Mouse (Mus musculus): ENCODE data around the gene Cactin.

The Cactin gene

GRCm38 (mm10) chr10:81295185-81295584 lies 25.7 kb upstream of the Cactin start:
- in situ Hi-C loops (cut with MboI, MseI) = no loop called here

GRCm38 (mm10) chr10:81297246-81297645 lies 23.7 kb upstream of the Cactin start:
- in situ Hi-C loops (cut with MboI, MseI) = no loop called here

GRCm38 (mm10) chr10:81297845-81298244 lies 23.1 kb upstream of the Cactin start:
- in situ Hi-C loops (cut with MboI, MseI) = no loop called here

- in situ Hi-C loops (cut with MboI, MseI) = no loop called here
These were observed 22.4 kb upstream of the Cactin start for GRCm38 (mm10) chr10:81298369-81299100.

- in situ Hi-C loops (cut with MboI, MseI) = loop anchor here in 1 of 2 experiments (5.0 kb wide), 1 partner anchor 48 kb away; no protein-coding TSS in a partner anchor
These were observed 21.1 kb upstream of the Cactin start for GRCm38 (mm10) chr10:81299585-81300351.

- in situ Hi-C loops (cut with MboI, MseI) = loop anchor here in 1 of 2 experiments (5.0 kb wide), 1 partner anchor 47 kb away; no protein-coding TSS in a partner anchor
These were observed 20.5 kb upstream of the Cactin start for GRCm38 (mm10) chr10:81300352-81300907.

- in situ Hi-C loops (cut with MboI, MseI) = loop anchor here in 1 of 2 experiments (5.0 kb wide), 1 partner anchor 46 kb away; no protein-coding TSS in a partner anchor
These were observed 19.6 kb upstream of the Cactin start for GRCm38 (mm10) chr10:81301321-81301720.

GRCm38 (mm10) chr10:81302288-81302687 lies 18.6 kb upstream of the Cactin start:
- in situ Hi-C loops (cut with MboI, MseI) = loop anchor here in 1 of 2 experiments (5.0 kb wide), 1 partner anchor 45 kb away; no protein-coding TSS in a partner anchor

GRCm38 (mm10) chr10:81302781-81303218 lies 18.1 kb upstream of the Cactin start:
- in situ Hi-C loops (cut with MboI, MseI) = loop anchor here in 1 of 2 experiments (5.0 kb wide), 1 partner anchor 45 kb away; no protein-coding TSS in a partner anchor

GRCm38 (mm10) chr10:81303258-81303657 lies 17.6 kb upstream of the Cactin start:
- in situ Hi-C loops (cut with MboI, MseI) = loop anchor here in 1 of 2 experiments (5.0 kb wide), 1 partner anchor 44 kb away; no protein-coding TSS in a partner anchor

GRCm38 (mm10) chr10:81303761-81304160 lies 17.1 kb upstream of the Cactin start:
- in situ Hi-C loops (cut with MboI, MseI) = loop anchor here in 1 of 2 experiments (5.0 kb wide), 1 partner anchor 44 kb away; no protein-coding TSS in a partner anchor

- in situ Hi-C loops (cut with MboI, MseI) = loop anchor here in 1 of 2 experiments (5.0 kb wide), 1 partner anchor 43 kb away; no protein-coding TSS in a partner anchor
These were observed 16.2 kb upstream of the Cactin start for GRCm38 (mm10) chr10:81304597-81305238.

GRCm38 (mm10) chr10:81305663-81306062 lies 15.2 kb upstream of the Cactin start:
- in situ Hi-C loops (cut with MboI, MseI) = no loop called here

GRCm38 (mm10) chr10:81306173-81306668 lies 14.7 kb upstream of the Cactin start:
- in situ Hi-C loops (cut with MboI, MseI) = no loop called here

GRCm38 (mm10) chr10:81306837-81307682 lies 13.8 kb upstream of the Cactin start:
- in situ Hi-C loops (cut with MboI, MseI) = no loop called here

GRCm38 (mm10) chr10:81309571-81309970 lies 11.3 kb upstream of the Cactin start:
- in situ Hi-C loops (cut with MboI, MseI) = no loop called here

GRCm38 (mm10) chr10:81313581-81313980 lies 7.3 kb upstream of the Cactin start:
- in situ Hi-C loops (cut with MboI, MseI) = no loop called here

- in situ Hi-C loops (cut with MboI, MseI) = no loop called here
These were observed 6.7 kb upstream of the Cactin start for GRCm38 (mm10) chr10:81314201-81314600.

- in situ Hi-C loops (cut with MboI, MseI) = no loop called here
These were observed 5.3 kb upstream of the Cactin start for GRCm38 (mm10) chr10:81315587-81315986.

Data from T-helper 17 cell (primary cell).